Mouse (Mus musculus): ENCODE measurements around the gene Rchy1. TPM values are rescaled to one million over a fixed set of nuclear protein-coding genes. Genes with fewer than 3 reads are reported as not detected.
A peak's percentile ranks its signal among the peaks of the same experiment; 100 is the strongest.
"Not testable (repeated sequence)": the region's sequence is repeated elsewhere in the genome, so short reads cannot be mapped to it uniquely, and the experiment has no call there.

The Rchy1 gene
- total RNA-seq, 2 experiments from 2014 or later: 38.9 to 39.3 TPM

GRCm38 (mm10) chr5:91972046-91972445 is 9.2 kb upstream of the Rchy1 start:
- DNase-seq (ENCODE audit: low spot score in 2 of 2): no peak
- intact Hi-C loops (cut with DNase I): no loop called here

- intact Hi-C loops (cut with DNase I): loop anchor here (10.0 kb wide), 1 partner anchor 153 kb away; no protein-coding TSS in a partner anchor
- no peak for DNase-seq (ENCODE audit: low spot score in 2 of 2)
Measured at GRCm38 (mm10) chr5:91962259-91962638, 619 bp downstream of the Rchy1 start.

GRCm38 (mm10) chr5:91961370-91961769 is 1.5 kb downstream of the Rchy1 start:
- intact Hi-C loops (cut with DNase I): loop anchor here (10.0 kb wide), 1 partner anchor 153 kb away; no protein-coding TSS in a partner anchor
- no peak for DNase-seq (ENCODE audit: low spot score in 2 of 2)

- peak; percentile 14 to 47 for DNase-seq (ENCODE audit: low spot score in 2 of 2)
- intact Hi-C loops (cut with DNase I): loop anchor here (10.0 kb wide), 1 partner anchor 154 kb away; no protein-coding TSS in a partner anchor
Measured at GRCm38 (mm10) chr5:91960606-91961254, 2.1 kb downstream of the Rchy1 start.

- intact Hi-C loops (cut with DNase I): loop anchor here (10.0 kb wide), 1 partner anchor 155 kb away; no protein-coding TSS in a partner anchor
- DNase-seq (ENCODE audit: low spot score in 2 of 2): no peak
Measured at GRCm38 (mm10) chr5:91959986-91960385, 2.9 kb downstream of the Rchy1 start.

- intact Hi-C loops (cut with DNase I): no loop called here
- no peak for DNase-seq (ENCODE audit: low spot score in 2 of 2)
Measured at GRCm38 (mm10) chr5:91959096-91959495, 3.8 kb downstream of the Rchy1 start.

GRCm38 (mm10) chr5:91956991-91957760 is 5.7 kb downstream of the Rchy1 start:
- intact Hi-C loops (cut with DNase I): no loop called here
- DNase-seq (ENCODE audit: low spot score in 2 of 2): no peak

GRCm38 (mm10) chr5:91951404-91951803 is 11.5 kb downstream of the Rchy1 start:
- peak; percentile 29 to 60 for DNase-seq (ENCODE audit: low spot score in 2 of 2)
- intact Hi-C loops (cut with DNase I): loop anchor here (5.0 kb wide), 2 partner anchors 434 to 484 kb away; partner anchors contain the start of gene Parm1

GRCm38 (mm10) chr5:91949441-91949840 is 13.4 kb downstream of the Rchy1 start:
- DNase-seq (ENCODE audit: low spot score in 2 of 2): no peak
- intact Hi-C loops (cut with DNase I): loop anchor here (10.0 kb wide), 1 partner anchor 645 kb away; no protein-coding TSS in a partner anchor

GRCm38 (mm10) chr5:91947008-91947407 is 15.9 kb downstream of the Rchy1 start:
- no peak for DNase-seq (ENCODE audit: low spot score in 2 of 2)
- intact Hi-C loops (cut with DNase I): loop anchor here (10.0 kb wide), 1 partner anchor 642 kb away; no protein-coding TSS in a partner anchor

- not testable (repeated sequence) for DNase-seq (ENCODE audit: low spot score in 2 of 2)
- intact Hi-C loops (cut with DNase I): loop anchor here (10.0 kb wide), 1 partner anchor 641 kb away; no protein-coding TSS in a partner anchor
Measured at GRCm38 (mm10) chr5:91945609-91946008, 17.3 kb downstream of the Rchy1 start.

- intact Hi-C loops (cut with DNase I): no loop called here
- peak in 1 of 2 experiments; percentile 13 for DNase-seq (ENCODE audit: low spot score in 2 of 2)
Measured at GRCm38 (mm10) chr5:91913231-91913630, 49.6 kb downstream of the Rchy1 start.

- DNase-seq (ENCODE audit: low spot score in 2 of 2): no peak
- intact Hi-C loops (cut with DNase I): no loop called here
Measured at GRCm38 (mm10) chr5:91911384-91912106, 51.3 kb downstream of the Rchy1 start.

- no peak for DNase-seq (ENCODE audit: low spot score in 2 of 2)
- intact Hi-C loops (cut with DNase I): no loop called here
Measured at GRCm38 (mm10) chr5:91910616-91911015, 52.3 kb downstream of the Rchy1 start.

GRCm38 (mm10) chr5:91909010-91909620 is 53.8 kb downstream of the Rchy1 start:
- intact Hi-C loops (cut with DNase I): no loop called here
- DNase-seq (ENCODE audit: low spot score in 2 of 2): peak; percentile 21 to 22

All from left cerebral cortex, postnatal 14 days (tissue).